Mouse (Mus musculus): ENCODE measurements around the gene Usp12.

DNA sequence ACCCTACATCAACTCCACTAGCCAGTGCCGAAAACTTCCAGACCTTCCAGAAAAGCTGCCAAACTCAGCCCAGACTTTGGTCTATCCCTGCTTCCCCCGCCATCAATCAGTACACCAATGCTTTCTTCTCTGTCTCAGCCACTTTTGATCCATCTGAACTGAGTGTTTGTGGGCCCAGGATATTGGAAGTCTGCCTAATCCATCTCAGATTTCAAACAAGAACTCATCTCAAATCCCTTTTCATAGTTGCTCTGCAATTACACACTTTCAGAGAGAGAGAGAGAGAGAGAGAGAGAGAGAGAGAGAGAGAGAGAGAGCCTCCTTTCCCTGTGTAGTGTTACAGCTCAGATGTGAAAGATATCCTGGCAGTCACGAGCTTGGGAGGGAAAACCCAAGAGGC lies 85.4 kb downstream of the Usp12 start:
- no peak for TF ChIP-seq POLR2A (IDR thresholded peaks at IDR 0.05; ENCODE audit: low read depth, low read length)
- TF ChIP-seq CTCF (conservative IDR thresholded peaks at IDR 0.05; ENCODE audit: insufficient read depth, insufficient read length, low read depth, low read length) = no peak

Measured in kidney, adult 2 months (tissue).